Mouse (Mus musculus): ENCODE measurements around the gene Eps8l3.

DNA sequence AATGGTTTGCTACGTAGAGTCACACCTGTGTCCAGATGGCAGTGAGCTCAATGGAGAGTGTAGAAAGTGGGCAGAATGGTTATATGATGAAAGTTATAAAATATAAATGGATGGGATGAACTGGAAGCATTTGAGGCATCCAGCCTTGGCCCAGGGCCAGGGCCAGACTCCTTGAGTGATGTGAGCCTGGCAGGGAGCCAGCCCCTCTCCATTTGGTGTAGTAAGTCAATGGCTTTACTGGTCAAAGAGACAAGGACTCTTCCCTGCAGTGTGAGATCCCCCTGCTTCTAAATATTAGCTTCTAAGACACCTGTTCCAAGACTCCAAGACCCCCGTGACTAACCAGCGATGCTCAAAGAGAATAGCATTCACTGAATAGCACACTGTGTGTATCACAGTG is 33.0 kb upstream of the Eps8l3 start:
- TF ChIP-seq POLR2A (IDR thresholded peaks at IDR 0.05; ENCODE audit: low read depth, low read length), result no peak
- no peak for TF ChIP-seq CTCF (IDR thresholded peaks at IDR 0.05; ENCODE audit: extremely low read depth, insufficient read depth, insufficient read length, insufficient replicate concordance)

Measured in spleen, adult 2 months (tissue).